Mouse (Mus musculus) liver, postnatal 0 days (tissue): ENCODE measurements around the gene Gm19965. TPM values are rescaled to one million over a fixed set of nuclear protein-coding genes. Genes with fewer than 3 reads are reported as not detected.

ENCODE experiments used
- ATAC-seq: fragments of 200-750 bp; cut with Nextera tagmentation; 2 replicates; pipeline ENCODE4 v1.8.0; 2017; ENCODE audit warnings: mild to moderate bottlenecking, moderate library complexity
- DNase-seq: peaks from one replicate; pipeline ENCODE4 v3.0.0-alpha.2; 2016
- H3K27ac ChIP-seq: fragments of 300-500 bp; sonication (generic); 2 replicates; pipeline ENCODE4 v1.5.1; 2014; ENCODE audit warnings: antibody characterized with exemption, moderate library complexity, mild to moderate bottlenecking, low read depth
- H3K27me3 ChIP-seq: fragments of 300-500 bp; sonication (generic); 2 replicates; pipeline ENCODE4 v1.6.1; 2014; ENCODE audit warnings: low read length, control low read depth, mixed read lengths; ENCODE audit not compliant: insufficient read depth
- H3K36me3 ChIP-seq: fragments of 300-500 bp; sonication (generic); replicated peaks from 2 replicates; pipeline ENCODE4 v1.6.1; 2014; ENCODE audit warnings: mild to moderate bottlenecking, control low read depth, low read length, moderate library complexity, mixed read lengths; ENCODE audit not compliant: insufficient read depth
- H3K4me1 ChIP-seq: fragments of 300-500 bp; sonication (generic); 2 replicates; pipeline ENCODE4 v1.6.1; 2014; ENCODE audit warnings: antibody characterized with exemption, mild to moderate bottlenecking, control low read depth; ENCODE audit not compliant: insufficient read depth
- H3K4me2 ChIP-seq: fragments of 300-500 bp; sonication (generic); 2 replicates; pipeline ENCODE4 v1.6.1; 2014; ENCODE audit warnings: low read depth, mild to moderate bottlenecking, low read length, moderate library complexity, mixed read lengths
- H3K4me3 ChIP-seq: fragments of 300-500 bp; sonication (generic); 2 replicates; pipeline ENCODE4 v1.5.1; 2014; ENCODE audit warnings: low read depth, low read length
- H3K9ac ChIP-seq: fragments of 300-500 bp; sonication (generic); replicated peaks from 2 replicates; pipeline ENCODE4 v1.6.1; 2014; ENCODE audit warnings: mild to moderate bottlenecking, moderate library complexity
- H3K9me3 ChIP-seq: fragments of 300-500 bp; sonication (generic); 2 replicates; pipeline ENCODE4 v1.6.1; 2016; ENCODE audit warnings: mild to moderate bottlenecking, control low read depth, low read length, mixed read lengths
- CTCF ChIP-seq: sonication (generic); IDR thresholded peaks from 2 replicates; pipeline ENCODE4 v1.5.1; 2016; ENCODE audit warnings: antibody characterized with exemption, low read depth
- EP300 ChIP-seq: IDR thresholded peaks from 2 replicates; pipeline ENCODE4 v1.6.1; 2016; ENCODE audit warnings: antibody characterized with exemption, low read depth, mild to moderate bottlenecking
- WGBS: fragments of 180-500 bp; shearing (Covaris S2); extraction: QIAGEN DNeasy Blood & Tissue Kit; methylation state at CpG from one replicate; pipeline ENCODE4 v1.1.7; 2014; ENCODE audit not compliant: insufficient replicate concordance; 5-methylcytosine and 5-hydroxymethylcytosine counted together
- polyA plus RNA-seq: library from polyadenylated mRNA; unstranded; fragments of >200 nt; fragmentation: Nextera tagmentation; extraction: Ambion mirVana; gene quantifications from 2 replicates; pipeline ENCODE4 v1.2.1, GENCODE M21; 2015

The Gm19965 gene
- polyA plus RNA-seq: not detected in 2 replicates

DNA sequence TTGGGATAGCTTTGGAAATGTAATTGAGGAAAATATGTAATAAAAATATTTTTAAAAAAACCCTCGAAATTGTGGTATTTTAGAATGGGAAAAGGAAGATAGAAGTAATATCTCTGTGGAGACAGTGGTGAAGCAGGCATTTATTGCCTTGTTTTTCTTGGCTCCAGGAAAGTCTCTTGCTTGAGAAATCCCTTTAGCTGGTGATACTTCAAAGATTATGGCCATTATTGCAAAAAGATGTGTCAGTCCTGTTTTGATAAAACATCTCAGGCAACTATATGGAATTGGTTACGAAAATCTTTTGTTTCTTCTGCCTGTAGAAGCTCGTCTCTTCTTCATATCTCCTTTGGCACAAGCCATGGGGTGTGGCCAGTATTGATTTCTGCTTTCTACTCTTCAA, at the start of gene Gm19965:
Gene Gm19965 (plus strand): TSS at position 301 of the 400 bp plus-strand sequence.
- Histone ChIP-seq H3K27ac (no peak within 1 kb of the TSS), H3K36me3 (no peaks in the 10 kb centered on the region), H3K4me3 (no peak within 1 kb of the TSS), H3K4me1 (no peaks in the 10 kb centered on the region), H3K4me2 (no peak within 1 kb of the TSS), H3K9ac (no peak within 1 kb of the TSS), H3K27me3 (no peaks in the 10 kb centered on the region), H3K9me3 (no peaks in the 10 kb centered on the region)
- TF ChIP-seq EP300: no peak
- TF ChIP-seq CTCF: no peak
- ATAC-seq (no peak), DNase-seq (no peak)
- WGBS: 61% methylated on average over 3 of the region's 3 CpGs

DNA sequence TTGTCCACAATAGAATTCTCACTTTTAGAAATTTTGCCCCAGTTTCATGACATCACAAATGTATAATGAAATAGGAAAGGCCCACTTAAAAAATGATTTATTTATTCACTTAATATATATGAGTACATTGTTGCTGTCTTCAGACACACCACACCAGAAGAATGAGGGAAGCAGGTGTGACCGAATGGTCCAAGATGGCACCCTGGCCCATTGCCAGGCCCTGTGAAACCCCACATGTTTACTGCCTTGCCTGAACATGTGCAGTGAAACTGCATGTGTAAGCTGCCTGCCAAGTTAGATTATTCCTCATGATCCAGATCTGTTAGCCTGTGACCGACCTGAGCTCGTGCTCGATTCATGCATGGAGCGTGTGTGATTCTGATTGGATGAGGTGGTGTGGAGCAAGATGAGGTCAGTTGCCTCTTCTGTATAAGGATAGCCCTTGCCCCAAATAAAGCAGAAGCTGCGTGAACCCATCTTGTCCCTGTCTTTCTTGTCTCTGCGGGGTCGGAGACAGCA, 20.3 kb upstream of the Gm19965 start:
- WGBS: 84% methylated on average over 8 of the region's 8 CpGs
- Histone ChIP-seq H3K36me3 (no peaks in the 10 kb centered on the region), H3K27me3 (no peaks in the 10 kb centered on the region), H3K4me2 (no peak overlapping the region), H3K9ac (no peak overlapping the region), H3K9me3 (no peaks in the 10 kb centered on the region), H3K4me3 (no peak overlapping the region), H3K27ac (no peak overlapping the region), H3K4me1 (no peaks in the 10 kb centered on the region)
- no peak for ATAC-seq
- no peak for DNase-seq
- TF ChIP-seq EP300: no peak
- TF ChIP-seq CTCF: no peak
